Mouse (Mus musculus): Measurements from ENCODE around the gene Aldh1a3. TPM values are rescaled to one million over a fixed set of nuclear protein-coding genes. Genes with fewer than 3 reads are reported as not detected.

The Aldh1a3 gene
- polyA plus RNA-seq, 1 experiment from 2014 or later = 1.0 TPM

- no peak for ATAC-seq (replicated peaks; ENCODE audit: insufficient number of reproducible peaks, insufficient read depth, low FRiP score, low read depth)
- no peak overlapping the region for H3K27ac ChIP-seq
- H3K36me3 ChIP-seq = no peaks in the 10 kb centered on the region
- no peak overlapping the region for H3K4me2 ChIP-seq
- H3K9ac ChIP-seq = no peak overlapping the region
- no peaks in the 10 kb centered on the region for H3K9me3 ChIP-seq (replicated peaks)
- 48% methylated on average over 11 of the region's 11 CpGs for WGBS
- peaks cover 7% of the 10 kb centered on the region for H3K4me1 ChIP-seq (replicated peaks)
- H3K27me3 ChIP-seq = 0 out of 2 replicates have a peak, but pooled peaks cover 2% of the 10 kb centered on the region
- no peak overlapping the region for H3K4me3 ChIP-seq
These were observed 18.0 kb upstream of the Aldh1a3 start for GRCm38 (mm10) chr7:66445117-66445905.

GRCm38 (mm10) chr7:66444706-66445105 lies 17.4 kb upstream of the Aldh1a3 start:
- no peaks in the 10 kb centered on the region for H3K36me3 ChIP-seq
- no peak for ATAC-seq (replicated peaks; ENCODE audit: insufficient number of reproducible peaks, insufficient read depth, low FRiP score, low read depth)
- no peak overlapping the region for H3K27ac ChIP-seq
- peaks cover 3% of the 10 kb centered on the region for H3K4me1 ChIP-seq (replicated peaks)
- 80% methylated on average over 5 of the region's 5 CpGs for WGBS
- no peak overlapping the region for H3K9ac ChIP-seq
- no peak overlapping the region for H3K4me2 ChIP-seq
- 0 out of 2 replicates have a peak, but pooled peaks cover 2% of the 10 kb centered on the region for H3K27me3 ChIP-seq
- no peak overlapping the region for H3K4me3 ChIP-seq
- H3K9me3 ChIP-seq (replicated peaks) = no peaks in the 10 kb centered on the region

GRCm38 (mm10) chr7:66442501-66443369 lies 15.4 kb upstream of the Aldh1a3 start:
- H3K9ac ChIP-seq = no peak overlapping the region
- no peak overlapping the region for H3K4me2 ChIP-seq
- H3K27ac ChIP-seq = peak overlapping the region; percentile 19

GRCm38 (mm10) chr7:66438787-66439669 lies 11.7 kb upstream of the Aldh1a3 start:
- Histone ChIP-seq H3K4me3 (no peak overlapping the region), H3K27ac (no peak overlapping the region), H3K4me1 (replicated peaks) (peaks cover 9% of the 10 kb centered on the region), H3K27me3 (0 out of 2 replicates have a peak, but pooled peaks cover 2% of the 10 kb centered on the region), H3K4me2 (no peak overlapping the region), H3K36me3 (no peaks in the 10 kb centered on the region), H3K9me3 (replicated peaks) (no peaks in the 10 kb centered on the region), H3K9ac (no peak overlapping the region)
- 40% methylated on average over 12 of the region's 12 CpGs for WGBS
- ATAC-seq (replicated peaks; ENCODE audit: insufficient number of reproducible peaks, insufficient read depth, low FRiP score, low read depth) = no peak

More at GRCm38 (mm10) chr7:66442501-66443369, 15.4 kb upstream of the Aldh1a3 start:
- Histone ChIP-seq H3K27me3 (0 out of 2 replicates have a peak, but pooled peaks cover 2% of the 10 kb centered on the region), H3K36me3 (no peaks in the 10 kb centered on the region), H3K4me3 (no peak overlapping the region), H3K4me1 (replicated peaks) (peaks cover 9% of the 10 kb centered on the region), H3K9me3 (replicated peaks) (no peaks in the 10 kb centered on the region)
- ATAC-seq (replicated peaks; ENCODE audit: insufficient number of reproducible peaks, insufficient read depth, low FRiP score, low read depth) = no peak
- whole genome bisulfite sequencing = 53% methylated on average over 15 of the region's 15 CpGs

GRCm38 (mm10) chr7:66434453-66434935 lies 7.2 kb upstream of the Aldh1a3 start:
- Histone ChIP-seq H3K4me2 (no peak overlapping the region), H3K4me1 (replicated peaks) (peaks cover 8% of the 10 kb centered on the region), H3K27ac (no peak overlapping the region), H3K36me3 (no peaks in the 10 kb centered on the region), H3K27me3 (0 out of 2 replicates have a peak, but pooled peaks cover 4% of the 10 kb centered on the region), H3K9ac (no peak overlapping the region), H3K9me3 (replicated peaks) (no peaks in the 10 kb centered on the region), H3K4me3 (no peak overlapping the region)
- no peak for ATAC-seq (replicated peaks; ENCODE audit: insufficient number of reproducible peaks, insufficient read depth, low FRiP score, low read depth)
- WGBS = 37% methylated on average over 10 of the region's 10 CpGs

GRCm38 (mm10) chr7:66427053-66427436 lies 272 bp downstream of the Aldh1a3 start:
- Histone ChIP-seq H3K27me3 (peaks cover 53% of the 10 kb centered on the region), H3K36me3 (no peaks in the 10 kb centered on the region), H3K4me3 (peak overlapping the region; percentile 57), H3K27ac (no peak overlapping the region), H3K4me1 (replicated peaks) (peaks cover 14% of the 10 kb centered on the region), H3K4me2 (peak overlapping the region; percentile 93), H3K9me3 (replicated peaks) (no peaks in the 10 kb centered on the region), H3K9ac (0 out of 2 replicates have a peak overlapping the region, but pooled peaks have one; percentile 47)
- 1% methylated on average over 23 of the region's 23 CpGs for WGBS
- ATAC-seq (replicated peaks; ENCODE audit: insufficient number of reproducible peaks, insufficient read depth, low FRiP score, low read depth) = peak; percentile 28; the same call in 1 of the 2 replicates

- Histone ChIP-seq H3K4me2 (no peak overlapping the region), H3K9ac (no peak overlapping the region), H3K36me3 (no peaks in the 10 kb centered on the region), H3K4me1 (replicated peaks) (peaks cover 2% of the 10 kb centered on the region), H3K4me3 (no peak overlapping the region), H3K27me3 (peaks cover 32% of the 10 kb centered on the region), H3K27ac (no peak overlapping the region), H3K9me3 (replicated peaks) (no peaks in the 10 kb centered on the region)
- WGBS = 68% methylated on average over 8 of the region's 8 CpGs
- no peak for ATAC-seq (replicated peaks; ENCODE audit: insufficient number of reproducible peaks, insufficient read depth, low FRiP score, low read depth)
These were observed 5.4 kb downstream of the Aldh1a3 start for GRCm38 (mm10) chr7:66421903-66422302.

- H3K4me2 ChIP-seq = no peak overlapping the region
- no peaks in the 10 kb centered on the region for H3K4me1 ChIP-seq (replicated peaks)
- 49% methylated on average over 12 of the region's 12 CpGs for WGBS
- H3K9me3 ChIP-seq (replicated peaks) = no peaks in the 10 kb centered on the region
- H3K4me3 ChIP-seq = no peak overlapping the region
- H3K9ac ChIP-seq = no peak overlapping the region
- H3K27me3 ChIP-seq = peaks cover 8% of the 10 kb centered on the region; the same call in 1 of the 2 replicates
- ATAC-seq (replicated peaks; ENCODE audit: insufficient number of reproducible peaks, insufficient read depth, low FRiP score, low read depth) = no peak
- no peak overlapping the region for H3K27ac ChIP-seq
- H3K36me3 ChIP-seq = no peaks in the 10 kb centered on the region
These were observed 8.3 kb downstream of the Aldh1a3 start for GRCm38 (mm10) chr7:66418981-66419380.

- Histone ChIP-seq H3K36me3 (no peaks in the 10 kb centered on the region), H3K27ac (no peak overlapping the region), H3K9ac (no peak overlapping the region), H3K27me3 (0 out of 2 replicates have a peak, but pooled peaks cover 9% of the 10 kb centered on the region), H3K4me2 (no peak overlapping the region), H3K4me1 (replicated peaks) (peaks cover 7% of the 10 kb centered on the region), H3K4me3 (no peak overlapping the region), H3K9me3 (replicated peaks) (no peaks in the 10 kb centered on the region)
- no peak for ATAC-seq (replicated peaks; ENCODE audit: insufficient number of reproducible peaks, insufficient read depth, low FRiP score, low read depth)
- WGBS = 60% methylated on average over 4 of the region's 4 CpGs
These were observed 10.5 kb downstream of the Aldh1a3 start for GRCm38 (mm10) chr7:66416829-66417228.

- H3K27me3 ChIP-seq = 0 out of 2 replicates have a peak, but pooled peaks cover 6% of the 10 kb centered on the region
- no peak overlapping the region for H3K4me2 ChIP-seq
- no peak overlapping the region for H3K4me3 ChIP-seq
- H3K9ac ChIP-seq = no peak overlapping the region
- WGBS = 83% methylated on average over 7 of the region's 7 CpGs
- no peaks in the 10 kb centered on the region for H3K36me3 ChIP-seq
- H3K4me1 ChIP-seq (replicated peaks) = peaks cover 7% of the 10 kb centered on the region
- H3K27ac ChIP-seq = no peak overlapping the region
- H3K9me3 ChIP-seq (replicated peaks) = no peaks in the 10 kb centered on the region
- no peak for ATAC-seq (replicated peaks; ENCODE audit: insufficient number of reproducible peaks, insufficient read depth, low FRiP score, low read depth)
These were observed 14.2 kb downstream of the Aldh1a3 start for GRCm38 (mm10) chr7:66413093-66413492.

Data from heart, embryonic 15.5 days (tissue).